Mouse (Mus musculus) C2C12 (cell line): ENCODE results near the gene Ccn2. TPM values are rescaled to one million over a fixed set of nuclear protein-coding genes. Genes with fewer than 3 reads are reported as not detected.

Source experiments
- H3K27me3 ChIP-seq: one replicate; pipeline ENCODE4 v1.6.1; 2011; ENCODE audit not compliant: control insufficient read depth, insufficient read depth, insufficient read length
- H3K36me3 ChIP-seq: one replicate; pipeline ENCODE4 v1.6.1; 2011; ENCODE audit not compliant: control insufficient read depth, insufficient read depth
- H3K4me3 ChIP-seq: one replicate; pipeline ENCODE4 v1.5.1; 2011; ENCODE audit warnings: mild to moderate bottlenecking, control low read depth; ENCODE audit not compliant: poor library complexity, insufficient read depth, severe bottlenecking
- H3K79me2 ChIP-seq: one replicate; pipeline ENCODE4 v1.6.1; 2011; ENCODE audit not compliant: control insufficient read depth, insufficient read depth
- H3K79me3 ChIP-seq: one replicate; pipeline ENCODE4 v1.6.1; 2011; ENCODE audit warnings: low read depth, control low read depth
- H3ac ChIP-seq: one replicate; pipeline ENCODE3; 2011; ENCODE audit warnings: low read depth; ENCODE audit not compliant: control insufficient read depth, insufficient read length
- CEBPB ChIP-seq: IDR thresholded peaks from one replicate; pipeline ENCODE4 v1.6.1; 2011; ENCODE audit warnings: low read depth, mild to moderate bottlenecking, control low read depth, moderate library complexity
- CTCF ChIP-seq: IDR thresholded peaks from one replicate; pipeline ENCODE4 v1.5.1; 2011; ENCODE audit not compliant: control insufficient read depth, insufficient read depth, insufficient read length
- FOSL1 ChIP-seq: IDR thresholded peaks from one replicate; pipeline ENCODE4 v1.8.0; 2011; ENCODE audit warnings: mild to moderate bottlenecking, low read length; ENCODE audit not compliant: poor library complexity, insufficient read depth, severe bottlenecking
- MAX ChIP-seq: IDR thresholded peaks from one replicate; pipeline ENCODE4 v1.6.1; 2011; ENCODE audit warnings: mild to moderate bottlenecking, control low read depth
- MYOD1 ChIP-seq: IDR thresholded peaks from one replicate; pipeline ENCODE4 v1.6.1; 2011; ENCODE audit warnings: low read depth; ENCODE audit not compliant: control insufficient read depth, insufficient read length
- MYOG ChIP-seq: IDR thresholded peaks from one replicate; pipeline ENCODE4 v1.6.1; 2011; ENCODE audit not compliant: control insufficient read depth, insufficient read length; ENCODE audit errors: extremely low read depth
- USF1 ChIP-seq: IDR thresholded peaks from one replicate; pipeline ENCODE4 v1.6.1; 2011; ENCODE audit warnings: low read depth, mild to moderate bottlenecking, control low read depth, moderate library complexity
- polyA plus RNA-seq: library from polyadenylated mRNA; unstranded; fragments of >200 nt; fragmentation: generic; extraction: Trizol; gene quantifications from one replicate; pipeline ENCODE4 v1.2.1, GENCODE M21; 2012; ENCODE audit warnings: missing spikeins

Gene Ccn2
- polyA plus RNA-seq, 1 experiment: 55.2 TPM

DNA sequence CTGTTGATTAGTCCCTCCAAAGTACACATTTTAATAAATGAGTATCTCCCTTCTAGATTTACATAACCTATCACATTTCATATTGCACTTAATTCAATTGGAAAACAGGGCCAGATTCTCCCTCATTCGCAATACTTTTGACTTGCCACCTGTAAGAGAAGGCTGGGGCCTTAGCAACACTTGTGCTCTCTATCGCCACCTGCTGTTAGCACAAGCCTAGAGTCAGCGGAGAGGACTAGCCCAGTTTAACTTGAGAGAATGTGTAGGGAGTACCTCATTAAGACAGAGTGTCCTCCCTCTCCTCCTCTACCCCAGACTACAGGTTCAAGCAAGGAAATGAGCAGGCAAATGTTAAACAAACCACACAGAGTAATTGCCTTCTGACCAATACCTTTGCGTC is 4.1 kb upstream of the Ccn2 start:
- H3ac ChIP-seq: no peak overlapping the region
- no peaks in the 10 kb centered on the region for H3K36me3 ChIP-seq
- H3K79me3 ChIP-seq: no peaks in the 10 kb centered on the region
- no peaks in the 10 kb centered on the region for H3K27me3 ChIP-seq
- H3K4me3 ChIP-seq: no peak overlapping the region
- peaks cover 8% of the 10 kb centered on the region for H3K79me2 ChIP-seq
- no peak for TF ChIP-seq CEBPB
- no peak for TF ChIP-seq MYOG
- TF ChIP-seq MYOD1: no peak
- TF ChIP-seq CTCF: peak; percentile 62

GRCm38 (mm10) chr10:24591741-24592140 is 3.5 kb upstream of the Ccn2 start:
- Histone ChIP-seq H3K79me2 (peaks cover 14% of the 10 kb centered on the region), H3K27me3 (no peaks in the 10 kb centered on the region), H3K79me3 (no peaks in the 10 kb centered on the region), H3ac (no peak overlapping the region), H3K36me3 (peaks cover 2% of the 10 kb centered on the region), H3K4me3 (no peak overlapping the region)
- TF ChIP-seq CEBPB (no peak), CTCF (no peak), USF1 (no peak), FOSL1 (no peak), MYOG (no peak), MYOD1 (no peak), MAX (no peak)

GRCm38 (mm10) chr10:24592318-24592717 is 2.9 kb upstream of the Ccn2 start:
- peaks cover 8% of the 10 kb centered on the region for H3K36me3 ChIP-seq
- H3ac ChIP-seq: no peak overlapping the region
- no peaks in the 10 kb centered on the region for H3K27me3 ChIP-seq
- no peak for TF ChIP-seq CEBPB
- no peak for TF ChIP-seq FOSL1
- no peak for TF ChIP-seq USF1
- no peak for TF ChIP-seq CTCF
- TF ChIP-seq MYOG: no peak
- no peak for TF ChIP-seq MAX
- TF ChIP-seq MYOD1: no peak
- no peaks in the 10 kb centered on the region for H3K79me3 ChIP-seq
- H3K4me3 ChIP-seq: no peak overlapping the region
- H3K79me2 ChIP-seq: peaks cover 16% of the 10 kb centered on the region

- H3K27me3 ChIP-seq: no peaks in the 10 kb centered on the region
- H3ac ChIP-seq: no peak overlapping the region
- no peak overlapping the region for H3K4me3 ChIP-seq
- TF ChIP-seq MYOD1 (no peak), FOSL1 (no peak), CEBPB (no peak), CTCF (no peak), USF1 (no peak)
- H3K79me2 ChIP-seq: peaks cover 16% of the 10 kb centered on the region
- H3K79me3 ChIP-seq: no peaks in the 10 kb centered on the region
- peaks cover 14% of the 10 kb centered on the region for H3K36me3 ChIP-seq
These were observed 2.3 kb upstream of the Ccn2 start for GRCm38 (mm10) chr10:24592969-24593368.

GRCm38 (mm10) chr10:24593556-24593955 is 1.7 kb upstream of the Ccn2 start:
- peaks cover 16% of the 10 kb centered on the region for H3K79me2 ChIP-seq
- no peaks in the 10 kb centered on the region for H3K79me3 ChIP-seq
- H3K4me3 ChIP-seq: no peak overlapping the region
- no peaks in the 10 kb centered on the region for H3K27me3 ChIP-seq
- peaks cover 15% of the 10 kb centered on the region for H3K36me3 ChIP-seq
- TF ChIP-seq MYOD1: no peak
- TF ChIP-seq FOSL1: no peak
- no peak for TF ChIP-seq CTCF
- TF ChIP-seq CEBPB: no peak
- no peak for TF ChIP-seq MYOG
- no peak for TF ChIP-seq USF1
- no peak for TF ChIP-seq MAX
- H3ac ChIP-seq: no peak overlapping the region

DNA sequence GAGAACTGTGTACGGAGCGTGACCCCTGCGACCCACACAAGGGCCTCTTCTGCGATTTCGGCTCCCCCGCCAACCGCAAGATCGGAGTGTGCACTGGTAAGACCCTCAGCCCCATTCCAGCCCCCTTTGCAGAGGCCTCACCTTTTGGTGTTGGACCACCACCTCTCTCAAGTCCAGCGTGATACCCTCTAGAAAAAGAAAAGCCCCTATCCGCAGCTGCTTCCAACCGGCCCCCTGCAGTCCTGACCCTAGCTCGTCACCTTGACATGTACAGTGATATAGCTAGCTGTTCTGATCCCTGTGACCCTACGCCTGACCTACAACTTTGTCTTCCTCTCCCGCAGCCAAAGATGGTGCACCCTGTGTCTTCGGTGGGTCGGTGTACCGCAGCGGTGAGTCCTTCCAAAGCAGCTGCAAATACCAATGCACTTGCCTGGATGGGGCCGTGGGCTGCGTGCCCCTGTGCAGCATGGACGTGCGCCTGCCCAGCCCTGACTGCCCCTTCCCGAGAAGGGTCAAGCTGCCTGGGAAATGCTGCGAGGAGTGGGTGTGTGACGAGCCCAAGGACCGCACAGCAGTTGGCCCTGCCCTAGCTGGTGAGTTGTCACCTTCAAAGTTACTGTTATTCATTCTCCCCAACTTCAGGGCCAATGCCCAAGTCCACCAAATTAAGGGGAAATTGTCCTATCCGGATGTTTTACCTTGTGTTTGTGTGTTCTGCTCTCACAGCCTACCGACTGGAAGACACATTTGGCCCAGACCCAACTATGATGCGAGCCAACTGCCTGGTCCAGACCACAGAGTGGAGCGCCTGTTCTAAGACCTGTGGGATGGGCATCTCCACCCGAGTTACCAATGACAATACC is 994 bp downstream of the Ccn2 start:
- Histone ChIP-seq H3ac (peak overlapping the region; percentile 80), H3K79me2 (peaks cover 16% of the 10 kb centered on the region), H3K36me3 (peaks cover 15% of the 10 kb centered on the region), H3K27me3 (no peaks in the 10 kb centered on the region), H3K79me3 (no peaks in the 10 kb centered on the region), H3K4me3 (peak overlapping the region; percentile 55)
- no peak for TF ChIP-seq MYOG
- TF ChIP-seq CEBPB: no peak
- TF ChIP-seq CTCF: no peak
- TF ChIP-seq MAX: no peak
- no peak for TF ChIP-seq MYOD1
- no peak for TF ChIP-seq FOSL1
- TF ChIP-seq USF1: no peak
